Mouse (Mus musculus): ENCODE results near the gene Hist1h4f.
"Not testable (repeated sequence)": the region's sequence is repeated elsewhere in the genome, so short reads cannot be mapped to it uniquely, and the experiment has no call there.

Hist1h4f gene

DNA sequence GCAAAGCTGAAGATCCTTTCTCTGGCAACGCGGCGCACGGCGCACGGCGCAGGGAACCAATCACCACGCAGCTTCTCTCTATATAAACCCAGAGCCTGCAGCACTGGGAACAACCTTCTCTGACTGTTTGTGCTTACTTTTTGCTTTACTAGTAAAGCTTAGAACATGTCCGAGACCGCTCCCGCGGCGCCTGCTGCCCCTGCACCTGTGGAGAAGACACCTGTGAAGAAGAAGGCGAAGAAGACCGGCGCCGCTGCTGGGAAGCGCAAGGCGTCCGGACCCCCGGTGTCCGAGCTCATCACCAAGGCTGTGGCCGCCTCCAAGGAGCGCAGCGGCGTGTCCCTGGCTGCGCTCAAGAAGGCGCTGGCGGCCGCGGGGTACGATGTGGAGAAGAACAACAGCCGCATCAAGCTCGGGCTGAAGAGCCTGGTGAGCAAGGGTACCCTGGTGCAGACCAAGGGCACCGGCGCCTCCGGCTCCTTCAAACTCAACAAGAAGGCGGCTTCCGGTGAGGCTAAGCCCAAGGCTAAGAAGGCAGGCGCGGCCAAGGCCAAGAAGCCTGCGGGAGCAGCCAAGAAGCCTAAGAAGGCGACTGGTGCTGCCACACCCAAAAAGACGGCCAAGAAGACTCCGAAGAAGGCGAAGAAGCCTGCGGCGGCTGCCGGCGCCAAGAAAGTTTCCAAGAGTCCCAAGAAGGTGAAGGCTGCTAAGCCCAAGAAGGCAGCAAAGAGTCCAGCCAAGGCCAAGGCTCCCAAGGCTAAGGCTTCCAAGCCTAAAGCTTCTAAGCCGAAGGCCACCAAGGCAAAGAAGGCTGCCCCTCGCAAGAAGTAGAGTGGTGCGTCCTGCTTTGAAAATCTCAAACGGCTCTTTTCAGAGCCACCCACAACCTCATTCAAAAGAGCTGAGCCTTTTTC lies 3.7 kb upstream of the Hist1h4f start:
- peak; percentile 81 for DNase-seq (ENCODE audit: low read depth, low spot score)

DNA sequence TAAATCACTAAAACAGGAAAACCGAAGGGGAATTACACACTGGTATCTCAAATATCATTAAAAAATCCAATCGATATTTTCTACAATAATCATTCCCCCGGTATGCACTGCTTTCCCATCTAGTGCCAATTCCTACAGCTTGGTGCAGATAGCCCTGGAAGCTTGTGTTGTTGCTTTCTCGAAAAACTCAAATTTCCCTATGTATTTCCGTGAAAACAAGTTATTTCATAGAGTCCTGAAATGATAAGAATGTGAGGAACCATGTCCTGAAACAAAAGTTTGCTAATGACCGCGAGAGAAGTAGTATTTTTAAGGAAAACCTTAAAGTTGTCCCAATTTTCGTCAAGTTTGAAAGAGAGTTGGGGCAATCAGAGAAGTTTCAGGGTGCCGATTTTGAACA lies 2.9 kb upstream of the Hist1h4f start:
- no peak for DNase-seq (ENCODE audit: low read depth, low spot score)

DNA sequence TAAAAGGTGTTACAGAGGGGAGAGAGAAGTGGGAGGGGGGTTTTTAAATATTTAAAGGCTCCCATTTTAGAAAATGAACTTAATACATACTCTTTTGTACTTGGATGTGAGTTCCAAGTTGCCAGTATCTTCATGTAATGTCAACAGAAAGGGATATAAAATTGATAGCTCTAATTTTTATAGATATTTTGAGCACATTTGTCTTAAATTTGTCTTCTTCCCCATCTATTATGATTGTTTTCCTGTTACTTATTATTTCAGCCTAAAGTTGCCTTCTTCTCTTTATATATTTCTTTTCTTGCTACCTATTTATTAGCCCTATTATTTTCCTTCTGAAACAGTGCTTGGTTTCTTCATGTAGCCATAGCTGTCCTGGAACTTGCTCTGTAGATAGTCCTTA lies 1.5 kb upstream of the Hist1h4f start, which contains the start of gene Hist1h1d:
Hist1h1d (plus strand) TSS at position 301 of the 400 bp plus-strand sequence.
- no peak for DNase-seq (ENCODE audit: low read depth, low spot score)

DNA sequence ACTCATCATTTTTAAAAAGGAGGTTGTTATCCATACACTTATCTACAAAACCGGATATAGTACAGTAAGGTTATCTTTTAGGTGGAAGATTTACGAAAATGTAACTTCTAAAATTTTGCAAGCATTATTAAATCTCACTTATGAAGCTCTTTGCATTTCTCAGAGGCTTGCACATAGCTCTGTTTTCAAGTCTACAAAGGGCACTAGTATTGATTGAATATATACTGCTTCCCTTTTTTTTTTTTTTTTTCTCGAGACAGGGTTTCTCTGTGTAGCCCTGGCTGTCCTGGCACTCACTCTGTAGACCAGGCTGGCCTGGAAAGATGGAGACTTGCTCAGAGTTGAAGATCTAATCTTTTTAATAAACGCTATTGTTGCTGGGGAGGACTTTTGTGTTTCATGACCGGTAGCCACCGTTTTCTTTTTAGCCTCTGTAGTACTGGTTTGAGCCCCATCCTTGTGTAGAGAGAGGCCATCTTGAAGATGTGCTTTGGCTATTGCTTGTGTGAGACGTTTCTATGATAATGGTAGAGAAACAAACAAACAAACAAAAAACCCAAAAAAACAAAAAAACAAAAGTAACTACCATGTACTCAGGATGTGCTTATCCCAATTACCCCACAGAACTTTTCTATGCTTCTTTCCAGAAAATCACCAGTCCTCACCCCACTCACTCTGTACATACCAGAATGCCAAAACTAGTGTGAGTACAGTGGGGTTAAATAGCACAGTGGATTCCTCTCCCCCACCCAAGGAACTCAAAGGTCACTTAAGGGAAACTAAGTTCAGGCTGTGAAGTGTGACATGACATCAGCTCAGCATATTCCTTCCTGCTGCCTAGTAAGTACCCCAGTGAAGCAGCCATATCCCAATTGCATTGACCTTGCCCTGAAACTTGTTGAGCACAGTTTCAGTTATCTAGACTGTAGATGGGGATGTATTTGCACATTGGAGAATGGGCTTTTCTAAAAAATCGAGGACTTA lies 775 bp upstream of the Hist1h4f start:
- DNase-seq (ENCODE audit: low read depth, low spot score) = no peak

DNA sequence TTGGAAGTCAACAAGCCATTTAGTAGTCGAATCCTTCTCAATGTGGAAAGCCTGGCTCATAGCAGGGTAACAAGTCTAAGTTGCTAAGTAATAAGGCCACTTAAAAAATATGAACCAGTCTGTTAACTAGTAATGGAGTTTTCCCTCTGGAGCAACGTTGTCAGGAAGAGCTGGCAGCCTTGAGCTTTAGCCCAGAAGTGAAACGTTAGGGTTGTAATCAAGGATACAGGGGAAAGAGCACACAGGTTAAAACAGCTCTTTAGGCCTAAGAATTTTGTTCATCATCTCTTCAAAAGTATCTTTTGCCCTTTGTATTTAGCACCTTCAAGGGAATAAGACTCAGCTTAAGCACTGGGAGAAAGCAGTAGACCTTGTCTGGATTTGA lies 695 bp downstream of the Hist1h4f start:
- DNase-seq (ENCODE audit: low read depth, low spot score) = no peak

DNA sequence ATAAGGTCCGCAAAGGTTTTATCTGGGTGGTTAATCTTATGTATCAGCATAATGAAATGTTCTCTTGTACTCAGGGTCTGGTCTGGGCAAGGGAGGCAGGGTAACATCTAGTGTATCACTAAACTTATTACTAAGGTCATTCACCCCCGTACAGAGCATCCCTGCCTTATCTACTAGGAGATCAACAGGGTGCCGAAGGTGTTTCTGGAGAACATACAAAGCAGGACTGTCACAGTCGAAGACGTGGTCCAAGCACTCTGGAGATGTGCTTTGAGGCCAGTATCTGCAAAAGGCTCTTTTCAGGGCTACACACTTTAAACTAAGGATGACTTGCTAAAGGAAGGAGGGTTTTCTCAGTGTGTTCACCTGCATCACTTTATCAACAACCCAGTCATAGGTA lies 4.8 kb downstream of the Hist1h4f start:
- no peak for DNase-seq (ENCODE audit: low read depth, low spot score)

DNA sequence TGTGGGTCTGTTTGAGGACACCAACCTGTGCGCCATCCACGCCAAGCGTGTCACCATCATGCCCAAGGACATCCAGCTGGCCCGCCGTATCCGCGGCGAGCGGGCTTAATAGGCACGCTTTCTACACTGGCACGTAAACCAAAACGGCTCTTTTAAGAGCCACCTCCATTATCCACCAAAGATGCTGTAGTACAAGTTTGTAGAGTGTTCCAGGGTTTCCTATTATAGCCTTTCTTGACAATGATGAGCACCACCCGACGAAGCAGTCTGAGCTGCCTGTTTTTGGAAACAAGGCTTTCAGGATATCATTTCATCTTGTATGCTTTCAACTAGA lies 6.7 kb downstream of the Hist1h4f start:
- DNase-seq (ENCODE audit: low read depth, low spot score) = peak; percentile 47

DNA sequence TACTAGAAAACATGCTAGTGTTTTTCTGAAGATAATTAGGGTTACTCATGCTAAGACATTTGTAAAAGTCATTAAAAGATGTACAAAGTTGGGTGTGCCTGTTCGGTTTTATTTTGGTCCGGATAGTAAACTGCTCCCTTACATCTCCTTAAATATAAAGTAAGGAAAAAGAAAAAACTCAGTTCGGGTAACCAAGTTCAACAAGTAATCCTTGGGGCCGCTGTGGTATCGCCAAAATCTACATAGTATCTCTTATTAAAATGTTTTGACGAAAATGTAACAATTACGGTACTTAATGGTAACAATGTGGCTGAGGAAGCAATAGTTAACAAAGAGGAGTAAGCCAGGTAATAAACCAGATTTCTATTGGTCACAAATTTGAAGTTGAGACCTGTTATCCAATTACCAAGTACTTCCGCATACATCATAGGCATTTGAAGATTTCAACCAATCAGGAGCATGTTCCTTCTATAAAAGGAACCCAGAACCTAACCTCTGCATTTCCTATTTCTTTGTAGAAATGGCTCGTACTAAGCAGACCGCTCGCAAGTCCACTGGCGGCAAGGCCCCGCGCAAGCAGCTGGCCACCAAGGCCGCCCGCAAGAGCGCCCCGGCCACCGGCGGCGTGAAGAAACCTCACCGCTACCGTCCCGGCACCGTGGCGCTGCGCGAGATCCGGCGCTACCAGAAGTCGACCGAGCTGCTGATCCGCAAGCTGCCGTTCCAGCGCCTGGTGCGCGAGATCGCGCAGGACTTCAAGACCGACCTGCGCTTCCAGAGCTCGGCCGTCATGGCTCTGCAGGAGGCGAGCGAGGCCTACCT lies 7.3 kb downstream of the Hist1h4f start, which contains the start of gene Hist1h3f:
Hist1h3f (plus strand) TSS at position 88 of the 822 bp plus-strand sequence.
- DNase-seq (ENCODE audit: low read depth, low spot score) = peak; percentile 95

DNA sequence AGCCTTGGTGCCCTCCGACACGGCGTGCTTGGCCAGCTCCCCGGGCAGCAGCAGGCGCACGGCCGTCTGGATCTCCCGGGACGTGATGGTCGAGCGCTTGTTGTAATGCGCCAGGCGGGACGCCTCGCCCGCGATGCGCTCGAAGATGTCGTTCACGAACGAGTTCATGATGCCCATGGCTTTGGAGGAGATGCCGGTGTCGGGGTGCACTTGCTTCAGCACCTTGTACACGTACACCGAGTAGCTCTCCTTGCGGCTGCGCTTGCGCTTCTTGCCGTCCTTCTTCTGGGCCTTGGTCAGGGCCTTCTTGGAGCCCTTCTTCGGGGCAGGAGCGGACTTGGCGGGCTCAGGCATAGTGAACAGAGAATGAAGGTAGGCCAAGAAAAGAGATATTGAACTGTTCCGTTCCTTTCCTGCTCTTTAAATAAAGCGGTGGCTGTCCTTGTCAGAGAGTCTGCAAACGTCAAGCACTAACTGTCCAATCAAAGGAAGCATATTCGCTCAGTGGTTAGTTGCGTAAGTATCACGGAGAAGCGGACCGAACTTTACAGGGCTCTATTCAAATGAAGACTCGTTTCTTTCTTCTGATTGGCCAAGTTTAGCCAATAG lies 8.3 kb downstream of the Hist1h4f start, which contains the start of gene Hist1h2bh:
Hist1h2bh (minus strand) TSS at position 394 of the 609 bp plus-strand sequence.
- peak; percentile 95 for DNase-seq (ENCODE audit: low read depth, low spot score)

DNA sequence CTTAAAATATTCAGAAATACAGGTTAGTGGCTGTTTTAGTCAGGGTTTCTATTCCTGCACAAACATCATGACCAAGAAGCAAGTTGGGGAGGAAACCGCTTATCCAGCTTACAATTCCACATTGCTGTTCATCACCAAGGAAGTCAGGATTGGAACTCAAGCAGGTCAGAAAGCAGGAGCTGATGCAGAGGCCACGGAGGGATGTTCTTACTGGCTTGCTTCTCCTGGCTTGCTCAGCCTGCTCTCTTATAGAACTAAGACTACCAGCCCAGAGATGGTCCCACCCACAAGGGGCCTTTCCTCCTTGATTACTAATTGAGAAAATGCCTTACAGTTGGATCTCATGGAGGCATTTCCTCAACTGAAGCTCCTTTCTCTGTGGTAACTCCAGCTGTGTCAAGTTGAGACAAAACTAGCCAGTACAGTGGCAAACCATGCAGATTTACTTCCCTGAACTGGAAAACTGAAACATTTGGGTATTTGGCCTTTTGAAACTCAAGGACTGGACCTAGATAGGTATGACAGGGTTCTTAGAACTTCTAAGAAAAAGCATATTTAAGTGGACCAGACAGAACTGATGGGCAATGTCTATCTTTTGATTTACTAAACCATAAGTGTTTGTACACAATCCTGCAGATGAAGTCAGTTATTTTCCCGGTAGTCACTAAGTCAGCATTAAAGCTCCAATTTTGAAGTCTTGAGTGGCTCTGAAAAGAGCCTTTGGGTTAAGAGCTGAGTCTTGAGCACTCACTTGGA lies 9.0 kb downstream of the Hist1h4f start:
- DNase-seq (ENCODE audit: low read depth, low spot score) = peak; percentile 22

DNA sequence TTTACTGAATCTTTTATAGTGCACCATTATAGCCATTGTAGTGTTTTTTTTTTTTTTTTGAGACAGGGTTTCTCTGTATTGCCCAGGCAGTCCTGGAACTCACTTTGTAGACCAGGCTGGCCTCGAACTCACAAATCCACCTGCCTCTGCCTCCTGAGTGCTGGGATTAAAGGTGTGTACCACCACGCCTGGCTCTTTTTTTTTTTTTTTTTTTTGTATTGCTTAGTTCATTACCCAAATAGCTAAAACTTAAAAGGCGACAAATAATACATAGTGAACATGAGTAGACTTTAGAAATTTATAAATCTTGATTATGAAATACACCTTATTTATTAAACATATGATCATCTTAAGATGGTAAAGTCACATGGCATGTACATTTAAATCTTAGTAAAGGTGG lies 10.0 kb downstream of the Hist1h4f start:
- DNase-seq (ENCODE audit: low read depth, low spot score) = no peak

DNA sequence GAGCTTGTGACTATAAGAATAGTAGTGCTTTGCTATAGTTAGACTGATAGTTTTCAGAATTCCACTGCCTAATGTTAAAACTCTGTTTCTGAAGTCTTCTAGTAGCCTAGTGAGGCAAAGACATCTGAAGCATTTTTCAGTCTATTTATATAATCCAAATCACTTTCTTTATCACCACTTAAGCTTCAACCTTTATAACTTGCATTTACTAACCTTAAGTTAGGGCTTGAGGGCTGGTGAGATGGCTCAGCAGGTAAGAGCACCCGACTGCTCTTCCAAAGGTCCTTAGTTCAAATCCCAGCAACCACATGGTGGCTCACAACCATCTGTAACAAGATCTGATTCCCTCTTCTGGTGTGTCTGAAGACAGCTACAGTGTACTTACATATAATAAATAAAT lies 11.6 kb downstream of the Hist1h4f start:
- DNase-seq (ENCODE audit: low read depth, low spot score) = not testable (repeated sequence)

DNA sequence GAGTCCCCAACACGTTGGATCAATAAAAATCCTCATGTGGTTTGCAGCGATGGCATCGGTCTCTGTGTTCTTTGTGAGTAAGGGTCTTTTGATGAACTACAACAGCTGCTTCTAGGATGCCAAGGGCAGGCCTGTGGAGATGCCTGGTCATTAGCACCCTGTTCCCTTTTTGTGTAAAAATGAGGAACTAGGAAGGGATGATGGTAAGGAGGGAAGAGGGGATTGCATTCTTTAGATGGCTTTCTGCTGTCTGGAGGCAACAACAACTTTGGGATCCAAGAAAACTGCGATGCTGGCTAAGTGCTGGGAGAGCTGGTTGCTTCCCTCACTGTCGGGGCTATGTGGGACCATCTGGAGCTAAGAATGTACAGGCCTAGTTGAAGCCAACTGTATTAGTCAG lies 13.2 kb downstream of the Hist1h4f start:
- DNase-seq (ENCODE audit: low read depth, low spot score) = no peak

DNA sequence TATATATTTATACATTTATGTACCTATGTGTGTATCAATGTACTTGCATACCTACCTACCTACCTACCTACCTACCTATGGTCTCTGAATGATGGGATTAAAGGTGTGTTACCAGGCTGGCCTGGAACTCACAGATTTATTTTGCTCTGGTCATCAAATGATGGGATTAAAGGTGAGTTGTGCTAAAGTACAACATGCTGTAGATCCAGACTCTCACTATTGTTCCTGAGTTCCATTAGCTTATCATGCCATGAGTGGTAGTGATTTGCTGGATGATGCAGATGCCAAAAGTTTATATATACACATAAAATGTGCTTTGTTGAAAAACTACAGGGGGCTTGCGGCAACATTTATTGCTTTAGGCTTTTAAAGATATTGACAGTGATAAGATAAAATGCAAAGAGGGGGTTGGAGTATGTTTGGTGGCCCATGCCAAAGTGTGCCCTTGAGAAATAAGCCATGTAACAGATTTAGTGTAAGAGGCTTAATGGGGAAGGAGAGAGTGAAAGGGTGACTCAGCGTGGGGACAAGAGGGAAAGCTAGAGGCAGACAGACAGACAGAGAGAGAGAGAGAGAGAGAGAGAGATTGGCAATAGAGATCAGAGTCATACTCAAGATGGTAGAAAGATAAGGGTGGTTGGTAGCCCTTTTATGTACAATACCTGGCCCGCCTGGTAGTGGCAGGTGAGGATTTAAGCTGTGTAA lies 14.3 kb downstream of the Hist1h4f start:
- DNase-seq (ENCODE audit: low read depth, low spot score) = no peak

DNA sequence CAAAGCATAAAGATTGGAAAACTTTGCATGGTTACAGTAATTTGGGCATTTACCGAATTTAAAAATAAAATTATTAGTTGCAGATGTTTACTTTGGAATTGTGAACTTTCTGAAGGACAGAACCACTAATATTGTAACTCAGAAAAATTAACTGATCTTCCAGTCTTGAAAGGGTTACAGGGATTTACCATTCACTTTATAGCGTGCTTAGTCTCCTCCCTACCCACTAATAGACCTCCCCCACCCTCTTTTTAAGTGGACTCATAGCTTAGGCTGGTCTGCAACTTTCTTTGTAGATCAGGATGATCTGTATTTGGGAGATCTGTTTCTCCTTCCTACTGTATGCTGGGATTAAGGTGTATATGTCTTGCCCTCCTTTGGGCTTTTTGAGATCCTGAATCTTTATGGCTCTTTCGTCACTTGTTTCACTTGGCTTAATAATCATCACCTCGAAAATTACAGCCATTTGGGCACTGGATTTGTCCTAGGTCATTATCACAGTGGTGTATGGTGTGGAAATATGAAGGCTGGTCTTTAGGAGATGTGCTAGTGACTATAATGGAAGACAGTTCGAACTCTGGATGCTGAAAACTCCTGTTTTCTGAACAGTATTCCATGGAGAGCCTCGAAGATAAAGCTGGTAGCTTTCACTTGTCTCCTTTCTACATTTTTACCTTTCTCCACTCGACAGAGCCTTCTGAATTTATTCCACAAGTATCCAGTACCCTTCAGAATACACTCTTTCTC lies 15.2 kb downstream of the Hist1h4f start:
- no peak for DNase-seq (ENCODE audit: low read depth, low spot score)

DNA sequence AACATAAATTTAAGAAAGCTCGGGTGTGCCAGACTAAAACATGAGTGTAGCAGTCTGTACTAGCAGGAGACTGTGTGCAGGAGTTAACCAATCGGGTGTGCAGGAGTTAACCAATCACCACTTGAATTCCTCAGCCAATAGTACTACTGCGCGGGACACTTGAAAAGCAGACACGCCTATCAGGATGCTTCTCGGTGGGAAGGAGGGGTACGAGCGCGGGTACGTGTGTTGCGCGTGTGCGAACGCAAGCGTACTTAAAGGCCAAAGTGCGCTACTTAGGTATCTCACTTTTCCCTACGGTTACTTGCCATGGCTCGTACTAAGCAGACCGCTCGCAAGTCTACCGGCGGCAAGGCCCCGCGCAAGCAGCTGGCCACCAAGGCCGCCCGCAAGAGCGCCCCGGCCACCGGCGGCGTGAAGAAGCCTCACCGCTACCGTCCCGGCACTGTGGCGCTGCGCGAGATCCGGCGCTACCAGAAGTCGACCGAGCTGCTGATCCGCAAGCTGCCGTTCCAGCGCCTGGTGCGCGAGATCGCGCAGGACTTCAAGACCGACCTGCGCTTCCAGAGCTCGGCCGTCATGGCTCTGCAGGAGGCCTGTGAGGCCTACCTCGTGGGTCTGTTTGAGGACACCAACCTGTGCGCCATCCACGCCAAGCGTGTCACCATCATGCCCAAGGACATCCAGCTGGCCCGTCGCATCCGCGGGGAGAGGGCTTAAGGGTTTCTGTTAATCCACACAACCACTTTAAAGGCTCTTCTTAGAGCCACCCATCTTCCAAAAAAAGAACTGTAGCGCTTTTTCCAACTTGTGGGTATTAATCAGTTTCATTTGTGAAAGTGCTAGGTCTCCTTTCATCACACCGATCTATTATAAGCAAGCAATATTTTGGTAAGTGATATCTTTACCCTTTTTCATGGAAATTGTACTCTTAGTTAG lies 16.0 kb downstream of the Hist1h4f start, which contains the start of gene Hist1h3g:
Hist1h3g (plus strand) TSS at position 286 of the 939 bp plus-strand sequence.
- peak; percentile 91 for DNase-seq (ENCODE audit: low read depth, low spot score)

DNA sequence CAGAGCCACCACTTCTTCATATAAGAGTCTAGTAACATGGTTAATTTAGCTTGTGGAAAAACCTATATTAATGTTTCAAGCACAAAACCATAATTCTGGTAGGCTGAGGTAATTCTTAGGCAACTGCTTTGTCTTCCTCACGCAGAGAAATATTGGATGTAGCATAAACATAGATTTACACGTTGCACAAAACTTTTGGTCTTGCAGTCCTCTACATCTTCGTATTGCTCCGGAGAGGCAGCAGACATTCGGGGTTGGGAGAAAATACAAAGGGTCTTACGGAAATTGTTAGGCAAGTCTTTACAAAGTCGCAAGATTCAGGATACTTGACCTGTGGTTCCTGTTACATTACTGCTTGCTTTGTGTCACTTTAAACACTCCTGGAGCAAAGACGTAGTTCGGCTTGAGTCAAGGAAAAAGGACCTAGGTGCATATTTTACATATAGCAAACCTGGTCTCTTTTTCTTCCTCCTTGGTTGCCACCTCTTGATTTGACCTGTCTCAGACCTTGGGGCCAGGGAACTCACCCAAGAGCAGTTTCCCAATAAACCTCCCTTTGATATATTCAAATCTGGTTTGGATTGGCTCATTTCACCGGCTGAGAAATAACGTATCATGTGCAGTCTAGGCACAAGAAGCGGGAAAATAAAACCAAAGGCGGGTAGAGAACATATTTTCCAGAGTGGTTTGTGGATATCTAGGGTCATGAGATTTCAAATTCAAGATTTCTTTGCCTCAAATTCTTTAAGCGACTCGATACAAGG lies 16.9 kb downstream of the Hist1h4f start:
- DNase-seq (ENCODE audit: low read depth, low spot score) = no peak
